Mouse (Mus musculus) olfactory bulb, adult 2 months (tissue): Measurements from ENCODE around the gene Nbl1.

Source experiments
- CTCF ChIP-seq: fragments of 200-500 bp; IDR thresholded peaks from 2 replicates; pipeline ENCODE4 v1.5.1; 2012; ENCODE audit warnings: low read depth, mild to moderate bottlenecking, low read length, moderate library complexity; ENCODE audit not compliant: insufficient read depth
- POLR2A ChIP-seq: fragments of 200-500 bp; IDR thresholded peaks from 2 replicates; pipeline ENCODE4 v1.6.1; 2012; ENCODE audit warnings: mild to moderate bottlenecking, low read depth, low read length, moderate library complexity; ENCODE audit not compliant: insufficient read depth

DNA sequence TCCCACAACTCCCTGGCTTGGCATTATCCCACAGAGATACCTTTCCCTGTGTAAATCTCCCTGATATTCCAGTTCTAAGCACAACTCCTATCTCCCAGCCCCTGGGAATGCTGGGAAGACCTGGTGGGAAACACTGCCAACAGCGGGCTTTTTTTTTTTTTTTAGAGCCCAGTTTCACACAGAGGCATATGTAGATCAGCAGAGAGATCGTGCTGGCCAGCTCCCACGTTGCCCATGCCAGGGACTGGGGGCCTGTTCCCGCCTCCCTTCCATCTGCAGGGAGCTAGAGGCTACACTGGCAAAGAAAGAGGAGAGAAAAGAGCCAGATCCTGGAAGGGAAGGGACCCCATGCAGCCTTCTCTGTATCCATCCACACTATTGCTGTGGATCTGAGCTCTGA is 24.5 kb downstream of the Nbl1 start:
- TF ChIP-seq POLR2A (no peak), CTCF (no peak)
